ENCODE assay signal across 10 mouse cellular contexts in the genomic region with DNA sequence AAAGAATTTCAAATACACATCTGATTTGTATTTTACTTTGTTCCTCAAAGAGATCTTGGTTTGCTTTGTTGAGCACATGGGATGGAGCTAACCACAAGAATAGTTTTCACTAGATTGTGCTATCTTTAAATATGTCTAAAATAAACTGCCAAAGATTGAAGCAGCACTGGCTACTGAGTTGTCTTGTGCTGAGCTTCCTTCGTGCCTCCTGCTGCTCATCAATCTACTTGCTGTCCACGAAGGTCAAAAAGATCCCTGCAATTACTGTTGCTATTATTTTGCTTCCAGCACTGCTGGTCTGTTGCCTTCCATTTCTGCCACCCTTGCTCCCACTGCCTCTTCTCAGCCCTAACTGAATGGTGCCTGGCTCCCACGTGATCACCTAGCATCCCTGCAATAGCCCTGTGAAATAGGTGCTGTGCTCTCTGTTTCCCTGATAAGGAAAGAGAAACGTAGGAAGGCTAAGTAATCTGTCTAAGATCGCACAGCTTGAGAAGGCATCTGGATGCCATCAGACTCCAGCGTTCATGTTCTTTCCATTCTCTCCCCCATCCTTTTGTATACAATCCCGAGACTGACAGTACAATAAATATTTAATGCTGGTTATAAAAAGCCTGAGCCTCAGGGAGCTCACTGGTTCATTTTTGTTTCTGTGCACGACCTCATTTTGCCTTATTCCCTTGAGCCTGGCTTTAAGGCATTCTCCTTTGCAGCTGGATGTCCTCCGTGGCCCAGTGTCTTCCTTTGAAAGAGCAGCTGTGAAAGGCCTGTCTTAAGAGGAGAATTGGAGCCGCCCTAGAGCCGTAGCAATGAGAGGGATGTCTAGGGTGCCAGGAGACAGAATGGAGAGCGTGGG. TPM values are rescaled to one million over a fixed set of nuclear protein-coding genes. Genes with fewer than 3 reads are reported as not detected.
DNase-seq lines count a peak whose midpoint lies in the region; ATAC-seq lines count a peak whose summit lies in the region.
"Had no signal": no experiment of that assay in that cellular context is flagged by ENCODE, and none has a peak within 500 bp of the region (broad histone marks: within the 10 kb centered on the region; RNA-seq: fewer than 3 reads in every experiment).

No protein-coding gene starts in this region.

- 30% methylated on average over 12 of the region's 12 CpGs for WGBS in heart, embryonic 10.5 days
- WGBS in midbrain, embryonic 12.5 days: 28% methylated on average over 12 of the region's 12 CpGs

- 0 out of 2 replicates have a peak overlapping the region, but pooled peaks have one; percentile 9 for H3K4me2 ChIP-seq in midbrain, embryonic 12.5 days (replicated peaks)

- ATAC-seq in midbrain, embryonic 12.5 days (ENCODE audit: low FRiP score, low read depth): peak; percentile 42; the same call in 1 of the 2 replicates
- ATAC-seq in activated CD4-positive, CD25-positive, alpha-beta regulatory T cell, adult 4 months: no peak
- ATAC-seq: CD4-positive, CD25-positive, alpha-beta regulatory T cell, adult 4 months had no signal

- H3K36me3 ChIP-seq in heart, embryonic 10.5 days: no peaks in the 10 kb centered on the region
- H3K36me3 ChIP-seq in midbrain, embryonic 12.5 days: no peaks in the 10 kb centered on the region

- no peaks in the 10 kb centered on the region for H3K9me3 ChIP-seq in heart, embryonic 10.5 days
- H3K9me3 ChIP-seq in midbrain, embryonic 12.5 days: no peaks in the 10 kb centered on the region

- H3K27me3 ChIP-seq in heart, embryonic 10.5 days (ENCODE audit: insufficient read depth, poor library complexity, severe bottlenecking): no peaks in the 10 kb centered on the region
- no peaks in the 10 kb centered on the region for H3K27me3 ChIP-seq in midbrain, embryonic 12.5 days

- no peak overlapping the region; the same call in 1 of the 2 replicates for H3K27ac ChIP-seq in heart, embryonic 10.5 days
- H3K27ac ChIP-seq in midbrain, embryonic 12.5 days (replicated peaks): peak overlapping the region; percentile 66

- peak; percentile 87 for DNase-seq in heart, adult 11 months
- DNase-seq in heart, embryonic 10.5 days (ENCODE audit: low spot score): no peak
- peak; percentile 5 for DNase-seq in right cerebral cortex, postnatal 25 days
- no peak for DNase-seq in right cerebral cortex, postnatal 36 days (ENCODE audit: low spot score in 2 of 2)
- DNase-seq in thymus, postnatal 10 days (ENCODE audit: low spot score in 2 of 2): no peak
- DNase-seq in spleen, adult 18-20 months: no peak
- DNase-seq: adrenal gland, adult 2 months had no signal

- H3K4me3 ChIP-seq in heart, embryonic 10.5 days: no peak overlapping the region
- no peak overlapping the region for H3K4me3 ChIP-seq in midbrain, embryonic 12.5 days

- no peak overlapping the region for H3K9ac ChIP-seq in midbrain, embryonic 12.5 days (replicated peaks)

- peaks cover 9% of the 10 kb centered on the region for H3K4me1 ChIP-seq in heart, embryonic 10.5 days
- peaks cover 11% of the 10 kb centered on the region for H3K4me1 ChIP-seq in midbrain, embryonic 12.5 days

RNA-seq across cellular contexts. Expression of a gene that starts 49.0 kb away (rescaled TPM):
- 22.3 and 24.4 TPM in 2 replicates for polyA plus RNA-seq in heart, embryonic 10.5 days (2016; fragmentation: Nextera tagmentation; extraction: Ambion mirVana)
- polyA plus RNA-seq in midbrain, embryonic 12.5 days (2016; fragmentation: Nextera tagmentation; extraction: Ambion mirVana): 23.8 and 27.3 TPM in 2 replicates
- polyA plus RNA-seq in activated CD4-positive, CD25-positive, alpha-beta regulatory T cell, adult 4 months (2017; shearing (Covaris generic)): 10 to 100 TPM; 20.1 to 25.5 TPM

Comparison
In these comparisons a context has a peak if more than half of its experiments do, and no peak if none do; other contexts are left out.
1. DNase-seq: peak in heart, adult 11 months (single experiment) and right cerebral cortex, postnatal 25 days (single experiment); none in heart, embryonic 10.5 days (single experiment), right cerebral cortex, postnatal 36 days (0 of 2), thymus, postnatal 10 days (0 of 2) and spleen, adult 18-20 months (0 of 2).